Mouse (Mus musculus) v-Abl transformed pro-B cells (cell line): ENCODE results near the gene Olfr497.

Source experiments
- in situ Hi-C, 2 experiments: fragments of 400-800 bp; cut with MboI; formaldehyde crosslinking; loops; one replicate each; pipeline ENCODE4 v1.15.1; 2025; ENCODE audit not compliant: unreplicated experiment in 2 of 2

The Olfr497 gene

DNA sequence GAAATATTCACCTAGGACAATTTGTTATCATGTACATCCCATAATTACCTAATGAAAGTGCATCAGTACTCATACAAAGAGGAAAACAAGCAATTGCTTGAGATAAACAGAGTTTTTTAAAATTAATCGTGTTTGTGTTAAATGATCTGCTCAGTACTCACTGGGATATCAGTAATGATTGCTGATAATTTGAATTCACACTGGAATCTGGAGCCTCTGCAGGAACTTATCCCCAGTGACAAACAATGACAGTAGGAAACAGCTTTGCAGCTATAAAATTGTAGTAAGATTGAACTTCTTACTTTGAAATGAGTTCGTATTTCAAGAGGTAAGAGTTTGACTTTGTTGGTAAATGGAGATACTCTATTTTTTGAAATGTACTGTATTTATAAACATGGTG, at the start of gene Olfr497:
TSS of gene Olfr497 (plus strand) at position 301 of the 400 bp plus-strand sequence.
- in situ Hi-C loops = no loop called here

DNA sequence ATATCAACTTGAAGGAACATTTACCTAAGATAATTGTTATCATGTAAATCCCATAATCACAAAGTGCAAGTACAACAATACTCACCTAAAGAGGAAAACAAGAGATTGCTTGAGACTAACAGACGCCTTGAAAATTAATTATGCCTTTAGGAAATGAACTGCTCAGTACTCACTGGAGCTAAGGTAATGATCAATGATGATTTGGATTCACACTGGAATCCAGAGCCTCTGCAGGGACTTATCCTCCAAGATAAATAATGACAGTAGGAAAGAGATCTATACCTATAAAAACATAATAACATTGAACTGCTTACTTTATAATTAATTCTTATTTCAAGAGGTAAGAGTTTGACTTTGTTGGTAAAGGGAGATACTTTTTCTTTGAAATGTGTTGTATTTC, 27.4 kb upstream of the Olfr497 start, which contains the start of gene Olfr495:
TSS of gene Olfr495 (plus strand) at position 301 of the 400 bp plus-strand sequence.
- in situ Hi-C loops = no loop called here

- in situ Hi-C loops = no loop called here
These were observed 44.8 kb downstream of the Olfr497 start, which contains the start of gene Olfr498 for GRCm38 (mm10) chr7:108465026-108465425. TSS of gene Olfr498 (plus strand) at chr7:108465326.
